Mouse (Mus musculus): ENCODE results near the gene Wasl.

DNA sequence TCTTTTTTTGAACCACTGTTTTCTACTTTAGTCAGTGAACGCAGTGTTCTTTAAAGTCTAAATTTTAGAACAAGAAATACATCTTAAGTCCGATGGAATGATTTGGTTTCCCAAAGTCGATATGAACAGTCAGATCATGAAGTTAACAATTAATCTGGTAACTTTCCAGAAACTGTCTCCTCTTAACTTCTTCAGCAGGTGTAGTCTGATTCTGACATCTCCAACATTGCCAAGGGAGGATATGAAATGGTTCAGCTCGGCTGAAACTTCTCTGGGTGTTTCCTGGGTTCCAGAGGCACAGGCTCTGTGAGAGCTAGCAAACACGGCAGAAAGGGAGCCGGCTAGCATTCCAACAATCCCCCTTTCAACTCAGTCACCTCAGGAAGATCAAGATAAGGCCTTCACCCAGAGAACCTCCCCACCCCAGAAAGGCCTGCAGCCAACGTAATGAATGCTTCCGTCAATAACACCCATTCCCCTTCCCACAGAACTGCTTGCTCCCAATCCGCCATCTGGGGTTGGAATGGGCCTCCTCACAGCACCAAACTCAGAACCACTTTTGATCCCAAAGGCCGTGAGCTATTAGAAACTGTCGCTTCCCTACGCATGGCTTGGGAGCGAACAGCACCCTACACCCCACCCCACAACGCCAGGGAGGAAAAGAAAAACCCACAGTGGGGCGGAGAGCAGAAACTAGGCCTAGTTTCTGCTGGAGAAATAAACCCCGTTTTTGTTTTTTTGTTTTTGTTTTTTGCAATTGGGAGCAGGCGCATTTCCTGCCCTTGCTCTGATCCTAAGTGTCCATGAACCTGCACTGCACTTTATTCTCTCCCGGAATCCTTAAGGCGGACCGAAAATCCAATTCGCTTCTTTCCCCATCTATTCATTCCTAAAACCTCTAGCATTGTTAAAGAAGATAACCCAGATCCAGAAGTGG, 1.3 kb downstream of the Wasl start:
- TF ChIP-seq CTCF (IDR thresholded peaks at IDR 0.05; ENCODE audit: low read depth, low read length), result no peak
- no peak for TF ChIP-seq EP300 (IDR thresholded peaks at IDR 0.05; ENCODE audit: insufficient read depth, low read depth, low read length)
